Mouse (Mus musculus) myocyte (in vitro differentiated cells): ENCODE measurements around the gene Ttll5.

ENCODE experiments used
- CEBPB ChIP-seq: IDR thresholded peaks from 2 replicates; pipeline ENCODE4 v1.6.1; 2011; ENCODE audit warnings: mild to moderate bottlenecking, moderate library complexity; ENCODE audit not compliant: poor library complexity, insufficient read depth, severe bottlenecking
- E2F4 ChIP-seq: IDR thresholded peaks from one replicate; pipeline ENCODE4 v1.6.1; 2011; ENCODE audit warnings: mild to moderate bottlenecking, control low read depth, moderate library complexity; ENCODE audit not compliant: insufficient read depth
- POLR2A ChIP-seq: IDR thresholded peaks from one replicate; pipeline ENCODE4 v1.6.1; 2011; ENCODE audit warnings: low read depth, mild to moderate bottlenecking, control low read depth, moderate library complexity; ENCODE audit not compliant: insufficient read length
- USF1 ChIP-seq: IDR thresholded peaks from one replicate; pipeline ENCODE4 v1.6.1; 2011; ENCODE audit warnings: low read depth, mild to moderate bottlenecking, control low read depth, moderate library complexity

GRCm38 (mm10) chr12:86057516-86057915 is 233.1 kb downstream of the Ttll5 start:
- no peak for TF ChIP-seq CEBPB
- TF ChIP-seq USF1: no peak
- no peak for TF ChIP-seq POLR2A
- no peak for TF ChIP-seq E2F4
